Mouse (Mus musculus) T-helper 17 cell (primary cell): Measurements from ENCODE around the gene Skor1.

ENCODE experiments used
- in situ Hi-C, 2 experiments: fragments of 300-600 bp; cut with MboI, MseI; formaldehyde crosslinking; loops; 1 replicate in 1 of 2; 2 replicates in 1 of 2; pipeline ENCODE4 v1.15.1; 2025; ENCODE audit warnings: high pct_unique_total_duplicates in 2 of 2

Gene Skor1

GRCm38 (mm10) chr9:63136756-63137614, 11.8 kb downstream of the Skor1 start:
- in situ Hi-C loops: loop anchor here (5.0 to 10.0 kb wide), 2 partner anchors 198 to 705 kb away; no protein-coding TSS in a partner anchor

- in situ Hi-C loops: loop anchor here (5.0 to 10.0 kb wide), 2 partner anchors 199 to 706 kb away; no protein-coding TSS in a partner anchor
Observed at GRCm38 (mm10) chr9:63136241-63136640, 12.5 kb downstream of the Skor1 start.

GRCm38 (mm10) chr9:63135801-63136200, 13.0 kb downstream of the Skor1 start:
- in situ Hi-C loops: loop anchor here (5.0 to 10.0 kb wide), 2 partner anchors 199 to 706 kb away; no protein-coding TSS in a partner anchor

- in situ Hi-C loops: loop anchor here (5.0 to 10.0 kb wide), 2 partner anchors 199 to 707 kb away; no protein-coding TSS in a partner anchor
Observed at GRCm38 (mm10) chr9:63135356-63135755, 13.4 kb downstream of the Skor1 start.

- in situ Hi-C loops: loop anchor here in 1 of 2 experiments (10.0 kb wide), 1 partner anchor 201 kb away; no protein-coding TSS in a partner anchor
Observed at GRCm38 (mm10) chr9:63133659-63134058, 15.1 kb downstream of the Skor1 start.

GRCm38 (mm10) chr9:63132673-63133601, 15.8 kb downstream of the Skor1 start:
- in situ Hi-C loops: loop anchor here in 1 of 2 experiments (10.0 kb wide), 1 partner anchor 202 kb away; no protein-coding TSS in a partner anchor

GRCm38 (mm10) chr9:63131957-63132602, 16.7 kb downstream of the Skor1 start:
- in situ Hi-C loops: loop anchor here in 1 of 2 experiments (10.0 kb wide), 1 partner anchor 203 kb away; no protein-coding TSS in a partner anchor

- in situ Hi-C loops: loop anchor here in 1 of 2 experiments (10.0 kb wide), 1 partner anchor 205 kb away; no protein-coding TSS in a partner anchor
Observed at GRCm38 (mm10) chr9:63129641-63130041, 19.1 kb downstream of the Skor1 start.

GRCm38 (mm10) chr9:63124512-63124911, 24.2 kb downstream of the Skor1 start:
- in situ Hi-C loops: loop anchor here in 1 of 2 experiments (5.0 kb wide), 1 partner anchor 272 kb away; no protein-coding TSS in a partner anchor

GRCm38 (mm10) chr9:63123451-63124438, 25.0 kb downstream of the Skor1 start:
- in situ Hi-C loops: loop anchor here in 1 of 2 experiments (5.0 kb wide), 1 partner anchor 271 kb away; no protein-coding TSS in a partner anchor

- in situ Hi-C loops: loop anchor here in 1 of 2 experiments (5.0 kb wide), 1 partner anchor 270 kb away; no protein-coding TSS in a partner anchor
Observed at GRCm38 (mm10) chr9:63122161-63122833, 26.5 kb downstream of the Skor1 start.

- in situ Hi-C loops: loop anchor here in 1 of 2 experiments (5.0 kb wide), 1 partner anchor 266 kb away; no protein-coding TSS in a partner anchor
Observed at GRCm38 (mm10) chr9:63118385-63118784, 30.4 kb downstream of the Skor1 start.

GRCm38 (mm10) chr9:63112514-63112913, 36.2 kb downstream of the Skor1 start:
- in situ Hi-C loops: no loop called here

- in situ Hi-C loops: loop anchor here in 1 of 2 experiments (5.0 kb wide), 1 partner anchor 47 kb away; no protein-coding TSS in a partner anchor
Observed at GRCm38 (mm10) chr9:63109782-63110087, 39.0 kb downstream of the Skor1 start.

- in situ Hi-C loops: loop anchor here in 1 of 2 experiments (5.0 kb wide), 1 partner anchor 47 kb away; no protein-coding TSS in a partner anchor
Observed at GRCm38 (mm10) chr9:63109020-63109781, 39.6 kb downstream of the Skor1 start.

GRCm38 (mm10) chr9:63108580-63108979, 40.2 kb downstream of the Skor1 start:
- in situ Hi-C loops: loop anchor here in 1 of 2 experiments (5.0 kb wide), 1 partner anchor 46 kb away; no protein-coding TSS in a partner anchor

GRCm38 (mm10) chr9:63100660-63101059, 48.1 kb downstream of the Skor1 start:
- in situ Hi-C loops: no loop called here

- in situ Hi-C loops: loop anchor here in 1 of 2 experiments (25.0 kb wide), 1 partner anchor 1438 kb away; no protein-coding TSS in a partner anchor
Observed at GRCm38 (mm10) chr9:63099876-63100275, 48.9 kb downstream of the Skor1 start.
